Mouse (Mus musculus): ENCODE data around the gene Ifnb1. TPM values are rescaled to one million over a fixed set of nuclear protein-coding genes. Genes with fewer than 3 reads are reported as not detected.
A peak's percentile ranks its signal among the peaks of the same experiment; 100 is the strongest.

Gene Ifnb1
- polyA plus RNA-seq, 1 experiment from 2014 or later = not detected

DNA sequence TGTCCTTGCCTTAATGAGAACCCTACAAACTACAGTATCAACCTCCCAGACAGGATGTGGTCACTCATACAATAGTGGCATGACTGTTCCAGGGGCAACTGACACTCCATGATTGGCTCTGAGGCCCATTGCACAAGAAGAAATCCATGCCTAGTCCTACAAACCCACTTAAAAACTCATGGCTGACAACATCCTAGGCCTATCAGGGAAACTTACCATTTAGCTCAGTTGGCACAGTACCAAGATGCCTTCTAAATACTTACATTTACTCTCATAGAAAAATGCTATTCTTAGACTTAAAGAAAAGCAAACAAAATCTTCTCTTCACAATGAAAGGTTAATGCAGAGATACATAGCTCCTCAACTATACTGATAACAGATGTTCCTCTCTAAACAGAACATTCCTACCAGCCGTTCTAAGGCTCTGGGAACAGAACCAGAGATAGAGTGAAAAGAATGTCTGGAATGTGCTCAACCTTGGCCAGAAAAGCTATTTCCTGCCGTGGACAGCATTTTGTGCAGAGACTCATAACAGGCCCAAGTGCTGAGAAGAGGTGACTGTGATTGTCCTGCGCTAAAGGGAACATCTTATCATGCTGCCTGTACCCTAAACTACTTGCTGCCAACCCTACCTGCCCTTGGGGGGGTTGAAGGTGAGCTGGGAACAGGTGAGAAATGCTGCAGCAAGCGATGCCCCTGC, 45.9 kb downstream of the Ifnb1 start:
- Histone ChIP-seq H3K4me2 (replicated peaks; ENCODE audit: low read depth, low read length) (no peak overlapping the region), H3K9me3 (ENCODE audit: low read length) (no peaks in the 10 kb centered on the region), H3K4me1 (ENCODE audit: insufficient read depth, low read length) (peaks cover 22% of the 10 kb centered on the region), H3K4me3 (ENCODE audit: low read length) (no peak overlapping the region), H3K27ac (ENCODE audit: low read length) (peak overlapping the region; percentile 66), H3K27me3 (ENCODE audit: insufficient read depth, low read length) (no peaks in the 10 kb centered on the region), H3K36me3 (ENCODE audit: insufficient read depth, low read length) (no peaks in the 10 kb centered on the region), H3K9ac (replicated peaks; ENCODE audit: low read length) (no peak overlapping the region)
- WGBS = 49% methylated on average over 4 of the region's 4 CpGs
- peak; percentile 68; the same call in 1 of the 2 replicates for ATAC-seq (ENCODE audit: low FRiP score, low TSS enrichment)

- no peaks in the 10 kb centered on the region for H3K36me3 ChIP-seq (ENCODE audit: insufficient read depth, low read length)
- peak overlapping the region; percentile 66; the same call in 1 of the 2 replicates for H3K27ac ChIP-seq (ENCODE audit: low read length)
- no peaks in the 10 kb centered on the region for H3K9me3 ChIP-seq (ENCODE audit: low read length)
- no peak for ATAC-seq (ENCODE audit: low FRiP score, low TSS enrichment)
- WGBS = 93% methylated on average over 3 of the region's 3 CpGs
- no peak overlapping the region for H3K4me3 ChIP-seq (ENCODE audit: low read length)
- H3K4me1 ChIP-seq (ENCODE audit: insufficient read depth, low read length) = peaks cover 22% of the 10 kb centered on the region
- no peak overlapping the region for H3K9ac ChIP-seq (replicated peaks; ENCODE audit: low read length)
- no peaks in the 10 kb centered on the region for H3K27me3 ChIP-seq (ENCODE audit: insufficient read depth, low read length)
- no peak overlapping the region for H3K4me2 ChIP-seq (replicated peaks; ENCODE audit: low read depth, low read length)
Measured at GRCm38 (mm10) chr4:88476084-88476483, 46.5 kb downstream of the Ifnb1 start.

Other genes with a start within 250 kb of the Ifnb1 start
- gene Hacd4, start 83.8 kb downstream of the Ifnb1 start, polyA plus RNA-seq (2015; fragmentation: Nextera tagmentation; extraction: Ambion mirVana) = 20.3 and 21.1 TPM in 2 replicates
- not detected in 2 replicates for gene Ifna15, start 35.5 kb upstream of the Ifnb1 start, polyA plus RNA-seq (2015; fragmentation: Nextera tagmentation; extraction: Ambion mirVana)
- not detected in 2 replicates for gene Ifna14, start 49.0 kb upstream of the Ifnb1 start, polyA plus RNA-seq (2015; fragmentation: Nextera tagmentation; extraction: Ambion mirVana)
- gene Ifna9, start 69.6 kb upstream of the Ifnb1 start, polyA plus RNA-seq (2015; fragmentation: Nextera tagmentation; extraction: Ambion mirVana) = not detected in 2 replicates
- gene Ifna12, start 80.6 kb upstream of the Ifnb1 start, polyA plus RNA-seq (2015; fragmentation: Nextera tagmentation; extraction: Ambion mirVana) = not detected in 2 replicates
- gene C87499, start 111.6 kb upstream of the Ifnb1 start, polyA plus RNA-seq (2015; fragmentation: Nextera tagmentation; extraction: Ambion mirVana) = not detected in 2 replicates
- not detected in 2 replicates for gene Ifna13, start 121.7 kb upstream of the Ifnb1 start, polyA plus RNA-seq (2015; fragmentation: Nextera tagmentation; extraction: Ambion mirVana)
- gene Ifna16, start 154.2 kb upstream of the Ifnb1 start, polyA plus RNA-seq (2015; fragmentation: Nextera tagmentation; extraction: Ambion mirVana) = not detected in 2 replicates
- gene Ifna2, start 161.1 kb upstream of the Ifnb1 start, polyA plus RNA-seq (2015; fragmentation: Nextera tagmentation; extraction: Ambion mirVana) = not detected in 2 replicates
- not detected in 2 replicates for gene Ifnab, start 168.6 kb upstream of the Ifnb1 start, polyA plus RNA-seq (2015; fragmentation: Nextera tagmentation; extraction: Ambion mirVana)
- 1.3 and 1.4 TPM in 2 replicates for gene Gm26566, start 199.0 kb upstream of the Ifnb1 start, polyA plus RNA-seq (2015; fragmentation: Nextera tagmentation; extraction: Ambion mirVana)
- 95.4 and 97.6 TPM in 2 replicates for gene Klhl9, start 199.7 kb upstream of the Ifnb1 start, polyA plus RNA-seq (2015; fragmentation: Nextera tagmentation; extraction: Ambion mirVana)
- gene Gm13271, start 232.1 kb upstream of the Ifnb1 start, polyA plus RNA-seq (2015; fragmentation: Nextera tagmentation; extraction: Ambion mirVana) = not detected in 2 replicates
- 0.31 and 0.36 TPM in 2 replicates for gene Gm13283, start 237.3 kb upstream of the Ifnb1 start, polyA plus RNA-seq (2015; fragmentation: Nextera tagmentation; extraction: Ambion mirVana)

Measured in kidney, embryonic 16.5 days (tissue).